Mouse (Mus musculus) forebrain, embryonic 13.5 days (tissue): Measurements from ENCODE around the gene Fhit. TPM values are rescaled to one million over a fixed set of nuclear protein-coding genes. Genes with fewer than 3 reads are reported as not detected.

ENCODE experiments used
- ATAC-seq: fragments of 200-750 bp; cut with Nextera tagmentation; 2 replicates; pipeline ENCODE4 v1.8.0; 2017
- H3K27ac ChIP-seq: fragments of 300-500 bp; sonication (generic); 2 replicates; pipeline ENCODE4 v1.5.1; 2015; ENCODE audit warnings: inconsistent platforms, mild to moderate bottlenecking, moderate library complexity
- H3K27me3 ChIP-seq: fragments of 300-500 bp; sonication (generic); 2 replicates; pipeline ENCODE4 v1.6.1; 2015; ENCODE audit warnings: mild to moderate bottlenecking, inconsistent platforms
- H3K36me3 ChIP-seq: fragments of 300-500 bp; sonication (generic); 2 replicates; pipeline ENCODE4 v1.6.1; 2015; ENCODE audit warnings: mild to moderate bottlenecking, inconsistent platforms; ENCODE audit not compliant: poor library complexity, severe bottlenecking
- H3K4me1 ChIP-seq: fragments of 300-500 bp; sonication (generic); 2 replicates; pipeline ENCODE4 v1.6.1; 2015; ENCODE audit warnings: inconsistent platforms
- H3K4me2 ChIP-seq: fragments of 300-500 bp; sonication (generic); 2 replicates; pipeline ENCODE4 v1.6.1; 2015; ENCODE audit warnings: inconsistent platforms, mild to moderate bottlenecking, moderate library complexity
- H3K4me3 ChIP-seq: fragments of 300-500 bp; sonication (generic); 2 replicates; pipeline ENCODE4 v1.5.1; 2015; ENCODE audit warnings: mild to moderate bottlenecking, inconsistent platforms
- H3K9ac ChIP-seq: fragments of 300-500 bp; sonication (generic); 2 replicates; pipeline ENCODE4 v1.6.1; 2015; ENCODE audit warnings: mild to moderate bottlenecking, inconsistent platforms
- H3K9me3 ChIP-seq: fragments of 300-500 bp; sonication (generic); replicated peaks from 2 replicates; pipeline ENCODE4 v1.6.1; 2016; ENCODE audit warnings: inconsistent platforms
- WGBS: fragments of 180-500 bp; shearing (Covaris S2); methylation state at CpG from one replicate; pipeline ENCODE4 v1.1.7; 2015; 5-methylcytosine and 5-hydroxymethylcytosine counted together
- polyA plus RNA-seq: library from polyadenylated mRNA; unstranded; fragments of >200 nt; fragmentation: Nextera tagmentation; extraction: Ambion mirVana; gene quantifications from 2 replicates; pipeline ENCODE4 v1.2.1, GENCODE M21; 2015

The Fhit gene
- polyA plus RNA-seq, 1 experiment from 2014 or later, result 6.2 TPM

DNA sequence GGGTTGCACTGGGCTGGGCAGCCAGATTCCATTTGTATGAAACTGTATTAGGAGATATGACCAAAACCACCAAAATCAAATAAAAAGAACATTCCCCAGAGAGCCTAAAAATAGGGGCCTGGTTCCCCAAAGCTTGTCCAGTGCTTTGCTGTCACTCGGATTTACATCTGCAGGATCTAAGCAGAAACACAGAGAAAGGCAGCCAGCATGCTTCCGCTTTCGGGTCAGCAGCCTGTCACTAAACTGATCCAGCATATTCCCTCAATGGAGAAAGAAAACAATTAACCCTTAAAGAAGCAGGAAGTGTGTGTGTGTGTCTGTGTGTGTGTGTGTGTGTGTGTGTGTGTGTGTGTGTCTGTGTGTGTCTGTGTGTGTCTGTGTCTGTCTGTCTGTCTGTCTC, 615.9 kb downstream of the Fhit start:
- no peak for ATAC-seq
- Histone ChIP-seq H3K4me1 (no peaks in the 10 kb centered on the region), H3K9me3 (no peaks in the 10 kb centered on the region), H3K4me3 (no peak overlapping the region), H3K27me3 (no peaks in the 10 kb centered on the region), H3K36me3 (no peaks in the 10 kb centered on the region), H3K4me2 (no peak overlapping the region), H3K9ac (no peak overlapping the region), H3K27ac (no peak overlapping the region)
- 41% methylated on average over 3 of the region's 3 CpGs for WGBS

DNA sequence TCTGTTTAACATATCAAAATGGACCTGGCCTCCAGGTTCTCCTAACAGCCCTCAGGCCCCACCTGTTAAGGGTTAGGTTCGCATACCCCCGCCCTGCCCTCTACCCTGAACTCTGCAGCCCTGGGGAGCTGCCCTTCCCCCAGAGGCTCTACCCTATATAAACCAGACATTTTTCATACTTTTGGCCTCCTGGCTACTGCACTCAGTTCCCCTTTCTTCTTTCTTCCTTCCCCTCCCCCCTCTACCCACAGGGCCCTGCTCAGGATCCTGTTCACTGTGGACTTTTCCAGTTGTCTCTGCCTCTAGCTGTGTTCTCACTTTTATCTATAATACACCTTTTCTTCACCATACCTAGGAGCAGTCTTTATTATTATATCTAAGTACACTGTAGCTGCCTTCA, 627.0 kb downstream of the Fhit start:
- no peak for ATAC-seq

DNA sequence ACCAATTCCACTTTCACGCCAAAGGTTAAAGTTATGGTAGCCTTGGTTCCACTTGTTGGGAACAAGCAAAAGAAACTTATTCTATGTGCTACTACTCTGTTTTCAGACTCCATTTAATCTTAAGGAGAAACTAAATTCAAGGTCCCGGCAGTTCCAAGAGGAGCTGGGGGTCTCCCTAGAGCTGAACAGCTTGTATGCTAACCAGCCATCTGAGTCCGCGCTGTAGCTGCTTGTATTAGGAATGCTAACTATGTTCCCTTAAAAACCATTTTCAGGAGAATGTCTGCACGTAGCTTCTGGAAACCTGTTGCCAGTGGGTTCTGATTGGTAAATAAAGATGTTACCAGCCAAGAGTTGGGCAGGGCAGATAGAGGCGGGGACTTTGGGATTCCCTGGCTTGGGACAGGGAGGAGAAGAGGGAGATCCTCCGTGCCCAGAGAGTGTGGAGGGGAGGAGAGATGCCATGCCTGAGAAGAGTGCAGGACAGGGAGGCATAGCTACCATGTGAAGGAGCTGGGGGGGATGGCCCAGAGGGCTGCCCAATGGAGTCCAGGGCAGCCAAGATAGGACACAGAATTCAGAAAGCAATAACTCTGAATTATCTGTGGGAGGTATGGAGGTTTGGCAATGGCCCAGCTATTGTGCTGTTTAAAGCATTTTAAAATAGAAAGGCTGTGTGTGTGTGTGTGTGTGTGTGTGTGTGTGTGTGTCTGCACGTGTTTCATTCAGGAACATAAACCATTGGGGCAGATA, 629.9 kb downstream of the Fhit start:
- Histone ChIP-seq H3K4me3 (no peak overlapping the region), H3K4me1 (no peaks in the 10 kb centered on the region), H3K9ac (no peak overlapping the region), H3K9me3 (no peaks in the 10 kb centered on the region), H3K36me3 (no peaks in the 10 kb centered on the region), H3K4me2 (no peak overlapping the region), H3K27ac (no peak overlapping the region), H3K27me3 (no peaks in the 10 kb centered on the region)
- WGBS, result 83% methylated on average over 8 of the region's 8 CpGs
- ATAC-seq, result peak; percentile 51; the same call in 1 of the 2 replicates

More for the DNA sequence above, 627.0 kb downstream of the Fhit start:
- 82% methylated on average over 2 of the region's 2 CpGs for WGBS
- Histone ChIP-seq H3K9ac (no peak overlapping the region), H3K4me2 (no peak overlapping the region), H3K4me1 (no peaks in the 10 kb centered on the region), H3K9me3 (no peaks in the 10 kb centered on the region), H3K36me3 (no peaks in the 10 kb centered on the region), H3K27ac (no peak overlapping the region), H3K4me3 (no peak overlapping the region), H3K27me3 (no peaks in the 10 kb centered on the region)

DNA sequence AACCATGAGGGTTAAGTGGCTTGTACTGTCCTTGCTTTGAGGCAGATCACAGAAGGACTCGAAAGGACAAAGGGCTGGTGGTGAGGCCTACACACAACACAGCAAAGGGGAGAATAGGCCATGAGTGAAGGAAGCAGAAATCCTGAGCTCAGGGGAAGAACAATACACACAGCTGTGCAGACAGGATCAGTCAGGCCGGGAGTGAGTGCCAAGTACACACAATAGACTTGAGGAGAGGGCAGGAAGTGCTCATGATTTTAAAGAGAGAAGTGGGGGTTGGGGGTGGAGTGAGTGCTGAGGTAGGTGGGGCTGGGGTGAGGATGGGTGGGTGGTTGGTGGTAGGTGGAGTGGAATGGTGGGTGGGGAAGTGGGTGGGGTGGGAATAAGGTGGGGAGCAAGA, 635.0 kb downstream of the Fhit start:
- Histone ChIP-seq H3K4me2 (no peak overlapping the region), H3K9ac (no peak overlapping the region), H3K4me3 (no peak overlapping the region), H3K27ac (no peak overlapping the region), H3K4me1 (no peaks in the 10 kb centered on the region), H3K9me3 (no peaks in the 10 kb centered on the region), H3K27me3 (no peaks in the 10 kb centered on the region), H3K36me3 (no peaks in the 10 kb centered on the region)
- ATAC-seq, result peak; percentile 62; the same call in 1 of the 2 replicates
- WGBS, result 11% methylated on average over 2 of the region's 2 CpGs

DNA sequence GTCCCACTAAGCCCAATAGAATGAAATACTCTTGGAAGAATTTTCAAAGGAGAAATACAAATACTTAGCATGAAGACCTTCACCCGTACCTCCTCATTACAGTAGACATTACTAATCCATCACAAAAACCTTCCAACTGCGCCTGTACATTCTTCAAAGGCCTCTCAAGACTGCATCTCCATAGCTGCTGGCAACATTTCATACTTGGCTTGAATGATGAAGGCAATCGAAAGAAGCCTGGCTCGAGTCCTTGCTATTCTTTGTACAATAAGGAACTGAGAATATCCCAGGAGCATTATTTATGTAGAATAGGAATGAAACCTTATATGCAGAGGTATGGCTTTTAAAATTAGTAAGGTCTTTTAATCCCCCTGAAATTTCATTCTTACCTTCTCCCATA, 636.0 kb downstream of the Fhit start:
- no peak overlapping the region for H3K4me3 ChIP-seq
- no peaks in the 10 kb centered on the region for H3K9me3 ChIP-seq
- H3K4me1 ChIP-seq, result no peaks in the 10 kb centered on the region
- H3K27me3 ChIP-seq, result no peaks in the 10 kb centered on the region
- H3K27ac ChIP-seq, result no peak overlapping the region
- ATAC-seq, result no peak
- 90% methylated on average over 4 of the region's 4 CpGs for WGBS
- no peak overlapping the region for H3K9ac ChIP-seq
- H3K4me2 ChIP-seq, result no peak overlapping the region
- H3K36me3 ChIP-seq, result no peaks in the 10 kb centered on the region

DNA sequence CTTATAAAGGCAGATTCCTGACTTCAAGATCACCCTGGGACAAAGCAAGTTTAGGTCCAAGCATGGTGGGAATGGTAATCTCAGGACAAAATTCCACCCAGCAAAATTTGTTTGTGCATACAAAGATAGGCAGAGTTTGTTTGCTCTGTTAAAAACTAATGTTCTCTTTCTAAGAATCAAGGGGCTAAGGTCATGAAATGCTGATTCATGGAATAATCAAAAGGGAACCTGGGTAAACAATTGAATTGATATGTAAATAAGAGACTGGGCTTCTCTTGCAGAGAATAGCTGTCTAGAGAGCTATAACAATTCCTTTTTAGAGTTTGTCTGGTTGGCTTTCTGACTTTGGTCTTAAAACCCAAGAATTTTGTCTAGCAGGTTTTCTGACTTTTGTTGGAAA, 647.8 kb downstream of the Fhit start:
- Histone ChIP-seq H3K27ac (no peak overlapping the region), H3K36me3 (no peaks in the 10 kb centered on the region)
- ATAC-seq, result no peak

DNA sequence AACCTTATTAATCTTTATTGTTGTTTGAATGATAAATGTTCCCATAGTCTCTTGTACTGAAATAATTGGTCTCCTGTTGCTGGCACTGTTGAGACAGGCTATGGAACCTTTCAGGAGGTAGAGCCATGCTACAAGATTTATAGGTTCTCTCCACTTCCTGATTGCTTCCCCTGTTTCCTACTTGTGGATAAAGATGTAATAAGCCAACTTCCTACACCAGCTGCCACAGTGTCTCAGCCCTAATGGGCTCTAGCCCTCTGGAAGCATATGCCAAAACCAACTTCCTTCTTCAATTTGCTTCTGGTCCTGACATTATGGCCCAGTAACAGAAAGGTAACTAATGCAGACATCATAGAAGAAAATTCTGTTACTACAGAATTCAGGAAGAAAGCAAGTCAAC, 652.6 kb downstream of the Fhit start:
- no peaks in the 10 kb centered on the region for H3K9me3 ChIP-seq
- no peaks in the 10 kb centered on the region for H3K36me3 ChIP-seq
- H3K4me2 ChIP-seq, result no peak overlapping the region
- no peak overlapping the region for H3K27ac ChIP-seq
- no peaks in the 10 kb centered on the region for H3K27me3 ChIP-seq
- H3K4me1 ChIP-seq, result no peaks in the 10 kb centered on the region
- H3K9ac ChIP-seq, result no peak overlapping the region
- H3K4me3 ChIP-seq, result no peak overlapping the region
- ATAC-seq, result no peak

More for the DNA sequence above, 647.8 kb downstream of the Fhit start:
- Histone ChIP-seq H3K4me2 (no peak overlapping the region), H3K9me3 (no peaks in the 10 kb centered on the region), H3K4me3 (no peak overlapping the region), H3K9ac (no peak overlapping the region), H3K27me3 (no peaks in the 10 kb centered on the region), H3K4me1 (no peaks in the 10 kb centered on the region)

DNA sequence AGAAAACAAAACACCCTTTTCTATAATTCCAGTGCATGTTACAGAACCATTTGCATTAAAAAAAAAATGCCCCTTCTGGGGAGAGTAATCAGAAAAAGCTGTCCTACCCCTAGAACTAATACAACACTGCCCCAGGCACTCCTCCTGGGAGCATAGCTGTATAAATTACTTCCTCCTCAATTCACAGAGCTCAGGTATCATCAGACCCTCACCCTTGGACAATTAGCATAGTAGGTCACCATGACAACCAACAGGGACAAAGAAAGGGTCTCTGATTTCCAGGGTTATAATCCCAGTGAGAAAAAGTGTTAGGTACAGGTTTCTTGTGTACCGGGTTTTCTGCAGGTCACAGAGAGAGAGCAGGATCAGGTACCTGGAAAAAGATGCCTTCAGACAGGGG, 654.3 kb downstream of the Fhit start:
- no peaks in the 10 kb centered on the region for H3K9me3 ChIP-seq
- H3K36me3 ChIP-seq, result no peaks in the 10 kb centered on the region
- H3K4me2 ChIP-seq, result no peak overlapping the region
- ATAC-seq, result no peak
- H3K4me3 ChIP-seq, result no peak overlapping the region
- WGBS, result 26% methylated on average over 1 of the region's 1 CpGs
- no peaks in the 10 kb centered on the region for H3K27me3 ChIP-seq
- no peak overlapping the region for H3K9ac ChIP-seq
- no peak overlapping the region for H3K27ac ChIP-seq
- H3K4me1 ChIP-seq, result no peaks in the 10 kb centered on the region

DNA sequence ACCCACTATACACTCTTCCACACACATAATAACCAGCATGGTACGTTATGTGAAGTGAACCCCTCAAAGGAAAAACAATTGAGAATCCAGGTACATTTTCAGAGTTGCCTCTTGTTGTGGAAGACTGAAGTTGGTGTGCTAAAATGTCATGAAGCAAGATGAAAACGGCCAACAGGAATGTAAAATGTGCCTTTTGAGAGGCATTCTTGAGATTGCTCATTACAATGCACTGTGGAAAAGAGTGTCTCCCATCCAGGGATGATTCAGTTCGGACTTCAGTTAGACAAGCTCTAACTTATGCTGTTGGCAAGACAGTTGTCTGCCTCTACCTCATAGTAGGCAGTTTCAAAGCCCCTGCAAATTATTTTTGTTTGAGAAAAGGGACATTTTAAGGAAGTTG, 676.0 kb downstream of the Fhit start:
- no peak overlapping the region for H3K4me2 ChIP-seq
- H3K4me1 ChIP-seq, result no peaks in the 10 kb centered on the region
- no peak for ATAC-seq
- WGBS, result 88% methylated on average over 3 of the region's 3 CpGs
- H3K27ac ChIP-seq, result no peak overlapping the region
- H3K4me3 ChIP-seq, result no peak overlapping the region
- H3K27me3 ChIP-seq, result no peaks in the 10 kb centered on the region
- H3K9ac ChIP-seq, result no peak overlapping the region
- H3K9me3 ChIP-seq, result no peaks in the 10 kb centered on the region
- H3K36me3 ChIP-seq, result no peaks in the 10 kb centered on the region

DNA sequence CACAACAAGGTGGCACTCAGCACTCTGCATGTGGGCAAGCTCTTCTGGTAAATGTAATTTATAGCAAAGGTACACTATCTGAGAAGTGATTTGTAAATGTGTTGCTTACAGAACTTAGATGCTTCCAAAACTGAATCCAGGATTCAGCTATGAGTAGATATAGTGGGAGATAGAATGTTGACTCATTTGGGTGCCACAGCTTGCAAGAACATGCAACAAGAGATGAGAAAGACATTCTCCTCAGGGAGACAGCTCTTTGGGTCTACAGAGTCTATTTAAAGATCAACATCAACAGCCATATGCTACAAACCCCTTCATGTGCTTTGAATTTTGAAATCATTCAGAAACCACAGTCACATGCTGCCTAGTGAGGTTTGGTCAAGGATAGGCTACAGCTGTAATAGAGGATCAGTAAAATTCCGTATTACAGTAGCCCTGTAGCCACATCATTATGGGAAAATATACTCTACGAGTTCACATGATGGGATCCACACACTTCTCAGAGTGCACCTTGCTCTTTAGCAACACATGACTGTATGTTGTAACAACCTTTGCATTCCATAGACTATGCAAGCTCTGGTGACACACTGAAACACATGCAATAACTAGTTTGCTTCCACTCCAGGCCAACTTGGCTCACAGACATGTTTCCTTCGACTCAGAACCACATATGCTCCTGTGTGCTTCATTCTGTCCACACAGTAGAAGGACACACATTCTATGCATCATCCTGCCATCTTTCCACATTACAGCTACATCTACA, 678.8 kb downstream of the Fhit start:
- H3K4me2 ChIP-seq, result no peak overlapping the region
- 91% methylated on average over 3 of the region's 3 CpGs for WGBS
- H3K27me3 ChIP-seq, result no peaks in the 10 kb centered on the region
- H3K27ac ChIP-seq, result no peak overlapping the region
- no peak overlapping the region for H3K4me3 ChIP-seq
- H3K4me1 ChIP-seq, result no peaks in the 10 kb centered on the region
- no peak for ATAC-seq
- no peaks in the 10 kb centered on the region for H3K36me3 ChIP-seq
- H3K9me3 ChIP-seq, result no peaks in the 10 kb centered on the region
- H3K9ac ChIP-seq, result no peak overlapping the region

DNA sequence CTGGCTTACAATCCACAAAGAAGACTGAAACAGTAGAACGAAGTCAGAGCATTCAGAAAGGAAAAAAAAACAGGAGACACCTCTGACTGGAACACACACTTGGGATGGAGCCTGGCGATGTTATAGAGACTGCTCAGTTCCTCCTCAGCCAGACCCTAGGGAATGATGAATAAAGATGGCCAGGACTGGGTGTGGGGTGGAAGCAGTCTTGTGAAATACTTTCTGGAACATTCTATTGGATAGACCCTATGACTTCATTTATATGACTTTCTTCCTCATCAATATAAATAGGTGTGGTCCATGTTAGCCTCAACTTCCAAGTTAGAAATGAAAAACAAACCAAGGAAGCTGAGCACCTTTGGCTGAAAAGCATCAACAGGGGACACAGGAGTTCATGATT, 680.5 kb downstream of the Fhit start:
- H3K4me3 ChIP-seq, result no peak overlapping the region
- no peak overlapping the region for H3K9ac ChIP-seq
- H3K27ac ChIP-seq, result no peak overlapping the region
- H3K4me1 ChIP-seq, result no peaks in the 10 kb centered on the region
- no peaks in the 10 kb centered on the region for H3K36me3 ChIP-seq
- H3K27me3 ChIP-seq, result no peaks in the 10 kb centered on the region
- no peak for ATAC-seq
- WGBS, result 87% methylated on average over 2 of the region's 2 CpGs
- H3K9me3 ChIP-seq, result no peaks in the 10 kb centered on the region
- no peak overlapping the region for H3K4me2 ChIP-seq

DNA sequence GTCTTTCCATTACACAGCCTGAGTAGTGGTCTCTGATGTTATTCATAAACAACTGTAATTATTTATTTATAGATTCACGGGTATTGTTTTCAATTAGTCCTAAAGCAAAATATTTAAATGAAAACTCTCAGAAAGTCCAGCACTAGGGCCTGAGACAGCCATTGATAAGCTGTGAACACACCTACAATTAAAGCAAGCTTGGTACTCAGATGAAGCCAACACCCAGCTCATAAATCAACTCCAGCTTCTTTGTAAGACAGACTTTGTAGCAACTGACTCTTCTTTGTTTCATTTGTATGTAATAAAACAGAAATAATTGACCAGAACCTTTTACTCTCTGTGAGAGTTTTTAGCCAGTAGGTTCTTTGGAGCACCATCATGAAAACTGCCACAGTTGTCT, 681.2 kb downstream of the Fhit start:
- H3K9ac ChIP-seq, result no peak overlapping the region
- no peaks in the 10 kb centered on the region for H3K9me3 ChIP-seq
- H3K4me2 ChIP-seq, result no peak overlapping the region
- H3K27ac ChIP-seq, result no peak overlapping the region
- H3K27me3 ChIP-seq, result no peaks in the 10 kb centered on the region
- no peaks in the 10 kb centered on the region for H3K4me1 ChIP-seq
- no peak for ATAC-seq
- 82% methylated on average over 1 of the region's 1 CpGs for WGBS
- H3K36me3 ChIP-seq, result no peaks in the 10 kb centered on the region
- no peak overlapping the region for H3K4me3 ChIP-seq
